Mouse (Mus musculus): ENCODE results near the gene Otor. TPM values are rescaled to one million over a fixed set of nuclear protein-coding genes. Genes with fewer than 3 reads are reported as not detected.

The Otor gene
- polyA plus RNA-seq, 1 experiment: not detected

- H3K4me3 ChIP-seq (ENCODE audit: control insufficient read depth, insufficient read depth, low read length): no peak overlapping the region
- H3K27ac ChIP-seq (ENCODE audit: control insufficient read depth, insufficient read depth, low read length): no peak overlapping the region
- no peaks in the 10 kb centered on the region for H3K4me1 ChIP-seq (replicated peaks; ENCODE audit: control insufficient read depth, insufficient read depth, low read length)
- TF ChIP-seq POLR2A (IDR thresholded peaks at IDR 0.05; ENCODE audit: control insufficient read depth, extremely low read depth, insufficient read depth, low read length, poor library complexity) (no peak), CTCF (IDR thresholded peaks at IDR 0.05; ENCODE audit: borderline replicate concordance, control insufficient read depth, extremely low read depth, insufficient read depth, low read length, poor library complexity) (no peak)
- DNase-seq: no peak
- H3K36me3 ChIP-seq (ENCODE audit: control insufficient read depth, insufficient read depth, low read length): no peaks in the 10 kb centered on the region
- no peaks in the 10 kb centered on the region for H3K27me3 ChIP-seq (ENCODE audit: control insufficient read depth, insufficient read depth, low read length)
Observed at GRCm38 (mm10) chr2:143055251-143055650, 23.0 kb upstream of the Otor start.

- Histone ChIP-seq H3K4me1 (replicated peaks; ENCODE audit: control insufficient read depth, insufficient read depth, low read length) (no peaks in the 10 kb centered on the region), H3K36me3 (ENCODE audit: control insufficient read depth, insufficient read depth, low read length) (no peaks in the 10 kb centered on the region), H3K27me3 (ENCODE audit: control insufficient read depth, insufficient read depth, low read length) (no peaks in the 10 kb centered on the region), H3K27ac (ENCODE audit: control insufficient read depth, insufficient read depth, low read length) (no peak overlapping the region), H3K4me3 (ENCODE audit: control insufficient read depth, insufficient read depth, low read length) (no peak overlapping the region)
- 78% methylated on average over 5 of the region's 5 CpGs for WGBS
- no peak for TF ChIP-seq POLR2A (IDR thresholded peaks at IDR 0.05; ENCODE audit: control insufficient read depth, extremely low read depth, insufficient read depth, low read length, poor library complexity)
- no peak for TF ChIP-seq CTCF (IDR thresholded peaks at IDR 0.05; ENCODE audit: borderline replicate concordance, control insufficient read depth, extremely low read depth, insufficient read depth, low read length, poor library complexity)
- no peak for DNase-seq
Observed at GRCm38 (mm10) chr2:143056736-143057135, 21.5 kb upstream of the Otor start.

GRCm38 (mm10) chr2:143062432-143062811, 15.9 kb upstream of the Otor start:
- H3K27me3 ChIP-seq (ENCODE audit: control insufficient read depth, insufficient read depth, low read length): no peaks in the 10 kb centered on the region
- DNase-seq: no peak
- H3K27ac ChIP-seq (ENCODE audit: control insufficient read depth, insufficient read depth, low read length): no peak overlapping the region
- TF ChIP-seq CTCF (IDR thresholded peaks at IDR 0.05; ENCODE audit: borderline replicate concordance, control insufficient read depth, extremely low read depth, insufficient read depth, low read length, poor library complexity) (no peak), POLR2A (IDR thresholded peaks at IDR 0.05; ENCODE audit: control insufficient read depth, extremely low read depth, insufficient read depth, low read length, poor library complexity) (no peak)
- 74% methylated on average over 6 of the region's 6 CpGs for WGBS
- peaks cover 18% of the 10 kb centered on the region for H3K36me3 ChIP-seq (ENCODE audit: control insufficient read depth, insufficient read depth, low read length)
- H3K4me3 ChIP-seq (ENCODE audit: control insufficient read depth, insufficient read depth, low read length): peak overlapping the region; percentile 95
- no peaks in the 10 kb centered on the region for H3K4me1 ChIP-seq (replicated peaks; ENCODE audit: control insufficient read depth, insufficient read depth, low read length)

- H3K4me1 ChIP-seq (replicated peaks; ENCODE audit: control insufficient read depth, insufficient read depth, low read length): no peaks in the 10 kb centered on the region
- no peaks in the 10 kb centered on the region for H3K27me3 ChIP-seq (ENCODE audit: control insufficient read depth, insufficient read depth, low read length)
- under 1% methylated on average over 55 of the region's 55 CpGs for WGBS
- peak; percentile 83 for DNase-seq
- H3K4me3 ChIP-seq (ENCODE audit: control insufficient read depth, insufficient read depth, low read length): peak within 1 kb of the TSS; percentile 95
- no peak within 1 kb of the TSS for H3K27ac ChIP-seq (ENCODE audit: control insufficient read depth, insufficient read depth, low read length)
- peaks cover 18% of the 10 kb centered on the region for H3K36me3 ChIP-seq (ENCODE audit: control insufficient read depth, insufficient read depth, low read length)
- TF ChIP-seq CTCF (IDR thresholded peaks at IDR 0.05; ENCODE audit: borderline replicate concordance, control insufficient read depth, extremely low read depth, insufficient read depth, low read length, poor library complexity) (no peak; the same call in 1 of the 2 replicates), POLR2A (IDR thresholded peaks at IDR 0.05; ENCODE audit: control insufficient read depth, extremely low read depth, insufficient read depth, low read length, poor library complexity) (peak; percentile 38; the same call in 1 of the 2 replicates)
Observed at GRCm38 (mm10) chr2:143062812-143063792, 15.2 kb upstream of the Otor start, which contains the start of gene Snrpb2. Gene Snrpb2 (plus strand): TSS chr2:143063039.

- no peak overlapping the region for H3K4me3 ChIP-seq (ENCODE audit: control insufficient read depth, insufficient read depth, low read length)
- H3K4me1 ChIP-seq (replicated peaks; ENCODE audit: control insufficient read depth, insufficient read depth, low read length): no peaks in the 10 kb centered on the region
- H3K27me3 ChIP-seq (ENCODE audit: control insufficient read depth, insufficient read depth, low read length): no peaks in the 10 kb centered on the region
- DNase-seq: no peak
- TF ChIP-seq POLR2A (IDR thresholded peaks at IDR 0.05; ENCODE audit: control insufficient read depth, extremely low read depth, insufficient read depth, low read length, poor library complexity) (no peak), CTCF (IDR thresholded peaks at IDR 0.05; ENCODE audit: borderline replicate concordance, control insufficient read depth, extremely low read depth, insufficient read depth, low read length, poor library complexity) (no peak)
- 99% methylated on average over 3 of the region's 3 CpGs for WGBS
- H3K27ac ChIP-seq (ENCODE audit: control insufficient read depth, insufficient read depth, low read length): no peak overlapping the region
- peaks cover 40% of the 10 kb centered on the region for H3K36me3 ChIP-seq (ENCODE audit: control insufficient read depth, insufficient read depth, low read length)
Observed at GRCm38 (mm10) chr2:143065914-143066313, 12.4 kb upstream of the Otor start.

GRCm38 (mm10) chr2:143081693-143082092, 3.4 kb downstream of the Otor start:
- Histone ChIP-seq H3K4me1 (replicated peaks; ENCODE audit: control insufficient read depth, insufficient read depth, low read length) (no peaks in the 10 kb centered on the region), H3K27ac (ENCODE audit: control insufficient read depth, insufficient read depth, low read length) (no peak overlapping the region), H3K36me3 (ENCODE audit: control insufficient read depth, insufficient read depth, low read length) (no peaks in the 10 kb centered on the region), H3K4me3 (ENCODE audit: control insufficient read depth, insufficient read depth, low read length) (no peak overlapping the region), H3K27me3 (ENCODE audit: control insufficient read depth, insufficient read depth, low read length) (no peaks in the 10 kb centered on the region)
- TF ChIP-seq POLR2A (IDR thresholded peaks at IDR 0.05; ENCODE audit: control insufficient read depth, extremely low read depth, insufficient read depth, low read length, poor library complexity) (no peak), CTCF (IDR thresholded peaks at IDR 0.05; ENCODE audit: borderline replicate concordance, control insufficient read depth, extremely low read depth, insufficient read depth, low read length, poor library complexity) (no peak)
- WGBS: 9% methylated on average over 3 of the region's 3 CpGs
- no peak for DNase-seq
